Mouse (Mus musculus): Measurements from ENCODE around the gene Prrt3. TPM values are rescaled to one million over a fixed set of nuclear protein-coding genes. Genes with fewer than 3 reads are reported as not detected.

Gene Prrt3
- polyA plus RNA-seq, 1 experiment from 2014 or later = 0.52 TPM

GRCm38 (mm10) chr6:113465602-113466001, 36.1 kb downstream of the Prrt3 start:
- Histone ChIP-seq H3K27me3 (replicated peaks; ENCODE audit: control insufficient read depth, insufficient read depth, low read length) (no peaks in the 10 kb centered on the region), H3K27ac (ENCODE audit: low read depth, low read length) (no peak overlapping the region), H3K4me1 (replicated peaks; ENCODE audit: control insufficient read depth, insufficient read depth, low read length) (0 out of 2 replicates have a peak, but pooled peaks cover 3% of the 10 kb centered on the region), H3K4me2 (replicated peaks; ENCODE audit: low read depth) (no peak overlapping the region), H3K9ac (ENCODE audit: low read depth, low read length) (no peak overlapping the region), H3K9me3 (ENCODE audit: control insufficient read depth) (no peaks in the 10 kb centered on the region), H3K36me3 (ENCODE audit: control insufficient read depth, insufficient read depth) (no peaks in the 10 kb centered on the region), H3K4me3 (ENCODE audit: low read depth, low read length) (no peak overlapping the region)
- no peak for ATAC-seq
- peak; percentile 64 for TF ChIP-seq CTCF (IDR thresholded peaks at IDR 0.05; ENCODE audit: low read depth)
- 60% methylated on average over 5 of the region's 5 CpGs for WGBS

GRCm38 (mm10) chr6:113464040-113464439, 37.7 kb downstream of the Prrt3 start:
- WGBS = 65% methylated on average over 7 of the region's 7 CpGs
- ATAC-seq = no peak
- Histone ChIP-seq H3K27ac (ENCODE audit: low read depth, low read length) (no peak overlapping the region), H3K4me1 (replicated peaks; ENCODE audit: control insufficient read depth, insufficient read depth, low read length) (no peaks in the 10 kb centered on the region), H3K4me2 (replicated peaks; ENCODE audit: low read depth) (no peak overlapping the region), H3K9ac (ENCODE audit: low read depth, low read length) (no peak overlapping the region), H3K4me3 (ENCODE audit: low read depth, low read length) (no peak overlapping the region), H3K36me3 (ENCODE audit: control insufficient read depth, insufficient read depth) (no peaks in the 10 kb centered on the region), H3K9me3 (ENCODE audit: control insufficient read depth) (no peaks in the 10 kb centered on the region), H3K27me3 (replicated peaks; ENCODE audit: control insufficient read depth, insufficient read depth, low read length) (no peaks in the 10 kb centered on the region)
- no peak for TF ChIP-seq CTCF (IDR thresholded peaks at IDR 0.05; ENCODE audit: low read depth)

GRCm38 (mm10) chr6:113458635-113459034, 43.1 kb downstream of the Prrt3 start:
- no peaks in the 10 kb centered on the region for H3K4me1 ChIP-seq (replicated peaks; ENCODE audit: control insufficient read depth, insufficient read depth, low read length)
- H3K9me3 ChIP-seq (ENCODE audit: control insufficient read depth) = no peaks in the 10 kb centered on the region
- H3K27ac ChIP-seq (ENCODE audit: low read depth, low read length) = no peak overlapping the region
- H3K4me3 ChIP-seq (ENCODE audit: low read depth, low read length) = no peak overlapping the region
- 44% methylated on average over 10 of the region's 10 CpGs for WGBS
- no peak for TF ChIP-seq CTCF (IDR thresholded peaks at IDR 0.05; ENCODE audit: low read depth)
- H3K36me3 ChIP-seq (ENCODE audit: control insufficient read depth, insufficient read depth) = no peaks in the 10 kb centered on the region
- no peaks in the 10 kb centered on the region for H3K27me3 ChIP-seq (replicated peaks; ENCODE audit: control insufficient read depth, insufficient read depth, low read length)
- no peak overlapping the region for H3K9ac ChIP-seq (ENCODE audit: low read depth, low read length)
- peak overlapping the region; percentile 24; the same call in 1 of the 2 replicates for H3K4me2 ChIP-seq (replicated peaks; ENCODE audit: low read depth)
- ATAC-seq = peak; percentile 81

GRCm38 (mm10) chr6:113457952-113458534, 43.7 kb downstream of the Prrt3 start, which contains the start of gene Il17re:
Gene Il17re (plus strand): TSS chr6:113458484.
- WGBS = 61% methylated on average over 10 of the region's 10 CpGs
- no peaks in the 10 kb centered on the region for H3K9me3 ChIP-seq (ENCODE audit: control insufficient read depth)
- no peaks in the 10 kb centered on the region for H3K27me3 ChIP-seq (replicated peaks; ENCODE audit: control insufficient read depth, insufficient read depth, low read length)
- peak within 1 kb of the TSS; percentile 24; the same call in 1 of the 2 replicates for H3K4me2 ChIP-seq (replicated peaks; ENCODE audit: low read depth)
- H3K36me3 ChIP-seq (ENCODE audit: control insufficient read depth, insufficient read depth) = no peaks in the 10 kb centered on the region
- H3K27ac ChIP-seq (ENCODE audit: low read depth, low read length) = no peak within 1 kb of the TSS
- TF ChIP-seq CTCF (IDR thresholded peaks at IDR 0.05; ENCODE audit: low read depth) = no peak
- H3K4me3 ChIP-seq (ENCODE audit: low read depth, low read length) = no peak within 1 kb of the TSS
- no peak for ATAC-seq
- no peak within 1 kb of the TSS for H3K9ac ChIP-seq (ENCODE audit: low read depth, low read length)
- no peaks in the 10 kb centered on the region for H3K4me1 ChIP-seq (replicated peaks; ENCODE audit: control insufficient read depth, insufficient read depth, low read length)

GRCm38 (mm10) chr6:113455007-113455406, 46.7 kb downstream of the Prrt3 start:
- Histone ChIP-seq H3K27me3 (replicated peaks; ENCODE audit: control insufficient read depth, insufficient read depth, low read length) (no peaks in the 10 kb centered on the region), H3K27ac (ENCODE audit: low read depth, low read length) (no peak overlapping the region), H3K4me2 (replicated peaks; ENCODE audit: low read depth) (no peak overlapping the region), H3K9ac (ENCODE audit: low read depth, low read length) (no peak overlapping the region), H3K9me3 (ENCODE audit: control insufficient read depth) (no peaks in the 10 kb centered on the region), H3K4me1 (replicated peaks; ENCODE audit: control insufficient read depth, insufficient read depth, low read length) (no peaks in the 10 kb centered on the region), H3K4me3 (ENCODE audit: low read depth, low read length) (no peak overlapping the region), H3K36me3 (ENCODE audit: control insufficient read depth, insufficient read depth) (no peaks in the 10 kb centered on the region)
- no peak for TF ChIP-seq CTCF (IDR thresholded peaks at IDR 0.05; ENCODE audit: low read depth)
- WGBS = 35% methylated on average over 5 of the region's 5 CpGs
- ATAC-seq = peak; percentile 48; the same call in 1 of the 2 replicates

GRCm38 (mm10) chr6:113451839-113452238, 49.9 kb downstream of the Prrt3 start:
- Histone ChIP-seq H3K36me3 (ENCODE audit: control insufficient read depth, insufficient read depth) (peaks cover 19% of the 10 kb centered on the region), H3K4me3 (ENCODE audit: low read depth, low read length) (no peak overlapping the region), H3K27ac (ENCODE audit: low read depth, low read length) (no peak overlapping the region), H3K9me3 (ENCODE audit: control insufficient read depth) (no peaks in the 10 kb centered on the region), H3K27me3 (replicated peaks; ENCODE audit: control insufficient read depth, insufficient read depth, low read length) (no peaks in the 10 kb centered on the region), H3K4me1 (replicated peaks; ENCODE audit: control insufficient read depth, insufficient read depth, low read length) (no peaks in the 10 kb centered on the region), H3K9ac (ENCODE audit: low read depth, low read length) (no peak overlapping the region), H3K4me2 (replicated peaks; ENCODE audit: low read depth) (no peak overlapping the region)
- 79% methylated on average over 2 of the region's 2 CpGs for WGBS
- no peak for TF ChIP-seq CTCF (IDR thresholded peaks at IDR 0.05; ENCODE audit: low read depth)
- no peak for ATAC-seq
